Mouse (Mus musculus) cortical plate, adult 2 months (tissue): Measurements from ENCODE around the gene Synj2. TPM values are rescaled to one million over a fixed set of nuclear protein-coding genes. Genes with fewer than 3 reads are reported as not detected.

Source experiments
- H3K27ac ChIP-seq: fragments of 200-500 bp; 2 replicates; pipeline ENCODE4 v1.5.1; 2012; ENCODE audit warnings: low read length, control low read depth, inconsistent platforms; ENCODE audit not compliant: insufficient read depth
- H3K4me1 ChIP-seq: fragments of 200-500 bp; 2 replicates; pipeline ENCODE4 v1.6.1; 2011; ENCODE audit warnings: low read length; ENCODE audit not compliant: control insufficient read depth, insufficient read depth
- H3K4me3 ChIP-seq: fragments of 200-500 bp; 2 replicates; pipeline ENCODE4 v1.5.1; 2011; ENCODE audit warnings: mild to moderate bottlenecking, low read length, control low read depth; ENCODE audit not compliant: insufficient read depth
- CTCF ChIP-seq: fragments of 200-500 bp; IDR thresholded peaks from 2 replicates; pipeline ENCODE4 v1.5.1; 2011; ENCODE audit warnings: mild to moderate bottlenecking, control low read depth, low read length; ENCODE audit not compliant: insufficient read depth; ENCODE audit errors: extremely low read depth
- POLR2A ChIP-seq: fragments of 200-500 bp; IDR thresholded peaks from 2 replicates; pipeline ENCODE4 v1.6.1; 2011; ENCODE audit warnings: mild to moderate bottlenecking, low read length, control low read depth; ENCODE audit not compliant: insufficient read depth; ENCODE audit errors: extremely low read depth
- polyA plus RNA-seq: library from polyadenylated mRNA; depleted of rRNA; stranded (reverse); fragments of >200 nt; gene quantifications from 2 replicates; pipeline ENCODE4 v1.2.3, GENCODE M21; 2012; rRNA removed

The Synj2 gene
- polyA plus RNA-seq, 1 experiment = 37.7 TPM

GRCm38 (mm10) chr17:6083323-6083890 lies 142.3 kb downstream of the Synj2 start:
- no peak overlapping the region for H3K27ac ChIP-seq
- H3K4me3 ChIP-seq = no peak overlapping the region
- TF ChIP-seq CTCF (no peak), POLR2A (no peak)
- H3K4me1 ChIP-seq = 0 out of 2 replicates have a peak, but pooled peaks cover 2% of the 10 kb centered on the region

DNA sequence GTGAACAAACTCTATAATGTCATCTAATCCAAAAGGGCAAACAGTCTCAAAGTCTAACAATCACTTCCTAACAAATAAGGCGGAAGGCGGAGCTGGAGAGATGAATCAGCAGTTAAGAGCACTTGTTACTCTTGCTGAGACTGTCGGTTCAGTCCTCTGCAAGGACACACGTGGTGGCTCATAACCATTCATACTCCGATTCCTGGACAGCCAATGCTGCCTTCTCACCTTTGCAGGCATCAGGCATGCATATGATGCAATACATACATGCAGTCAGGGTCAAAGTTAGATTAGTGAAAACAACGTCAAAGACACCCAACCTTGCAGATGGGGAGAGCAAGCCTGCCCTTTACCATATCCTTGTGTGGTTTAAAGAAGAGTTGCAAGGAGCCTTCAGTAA lies 150.5 kb downstream of the Synj2 start:
- TF ChIP-seq CTCF (no peak), POLR2A (no peak)
- Histone ChIP-seq H3K4me3 (no peak overlapping the region), H3K27ac (no peak overlapping the region), H3K4me1 (no peaks in the 10 kb centered on the region)

Other genes starting within 250 kb of the Synj2 start
- 12.4 and 13.1 TPM in 2 replicates for gene Snx9, start 100.0 kb upstream of the Synj2 start, polyA plus RNA-seq
- 24.3 and 25.2 TPM in 2 replicates for gene Serac1, start 138.5 kb downstream of the Synj2 start, polyA plus RNA-seq
- gene Gtf2h5, start 138.5 kb downstream of the Synj2 start, polyA plus RNA-seq = 83.4 and 86.6 TPM in 2 replicates
- 79.1 and 82.0 TPM in 2 replicates for gene Tulp4, start 165.2 kb downstream of the Synj2 start, polyA plus RNA-seq